Mouse (Mus musculus): ENCODE measurements at regions not wholly inside any gene's neighbourhood (a gene's known extent, or its start where the extent isn't known, plus 50 kb on each side); places are given as distances from the start of the nearest gene placed in this dataset.

DNA sequence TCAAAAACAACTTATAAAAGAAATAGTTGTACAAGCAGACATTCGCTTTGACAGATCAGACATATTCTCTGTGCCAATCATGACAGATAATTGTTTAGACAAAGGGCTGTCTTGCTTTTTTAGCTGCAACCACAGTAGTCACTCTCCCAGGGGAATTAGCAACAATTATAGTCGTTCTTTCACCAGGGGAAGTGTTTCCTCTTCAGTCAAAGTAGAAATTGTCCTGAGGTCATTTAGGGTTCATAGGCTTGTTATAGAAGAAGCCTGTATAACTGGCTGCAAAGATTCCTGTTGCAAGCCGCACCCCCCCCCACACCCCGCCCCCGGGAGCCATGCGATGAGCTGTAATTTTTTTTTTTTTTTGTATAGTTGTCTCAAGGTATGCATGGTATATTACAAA is 68.2 kb upstream of the Ptger4 start:
- no peak overlapping the region for H3K9ac ChIP-seq (replicated peaks; ENCODE audit: low read length)
- no peaks in the 10 kb centered on the region for H3K27me3 ChIP-seq (ENCODE audit: control insufficient read depth, insufficient read depth, low read length)
- no peaks in the 10 kb centered on the region for H3K9me3 ChIP-seq (ENCODE audit: control insufficient read depth, low read length)
- ATAC-seq (ENCODE audit: low FRiP score, low TSS enrichment) = no peak
- H3K4me3 ChIP-seq (replicated peaks; ENCODE audit: low read depth, low read length) = no peak overlapping the region
- peak; percentile 1 for DNase-seq
- WGBS = 93% methylated on average over 6 of the region's 6 CpGs
- no peaks in the 10 kb centered on the region for H3K36me3 ChIP-seq (ENCODE audit: control insufficient read depth, insufficient read depth, low read length)
- H3K4me1 ChIP-seq (ENCODE audit: control insufficient read depth, insufficient read depth, low read length) = no peaks in the 10 kb centered on the region
- H3K4me2 ChIP-seq (ENCODE audit: low read length) = no peak overlapping the region
- H3K27ac ChIP-seq (replicated peaks; ENCODE audit: low read depth, low read length) = no peak overlapping the region

DNA sequence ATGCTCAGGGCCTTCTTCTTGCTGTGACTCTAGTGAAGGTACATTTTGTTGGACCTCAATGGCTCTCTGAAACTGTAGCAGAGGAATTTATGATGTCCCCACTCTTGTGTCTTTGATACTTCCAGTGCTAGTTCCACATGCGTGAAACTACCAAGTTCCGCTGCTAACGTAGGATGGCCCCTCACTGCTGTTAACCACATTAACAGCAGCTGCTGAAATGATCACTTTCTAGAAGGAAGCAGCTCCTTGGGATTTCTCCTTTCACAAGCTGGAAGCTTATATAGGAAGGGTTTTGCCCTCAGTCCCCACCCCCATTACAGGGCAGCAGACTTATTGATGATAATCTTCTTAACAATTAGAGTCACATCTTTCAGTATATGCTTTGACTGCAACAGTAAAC is 66.0 kb upstream of the Ptger4 start:
- Histone ChIP-seq H3K27me3 (ENCODE audit: control insufficient read depth, insufficient read depth, low read length) (no peaks in the 10 kb centered on the region), H3K27ac (replicated peaks; ENCODE audit: low read depth, low read length) (no peak overlapping the region), H3K9ac (replicated peaks; ENCODE audit: low read length) (no peak overlapping the region), H3K36me3 (ENCODE audit: control insufficient read depth, insufficient read depth, low read length) (no peaks in the 10 kb centered on the region), H3K4me2 (ENCODE audit: low read length) (no peak overlapping the region), H3K4me1 (ENCODE audit: control insufficient read depth, insufficient read depth, low read length) (no peaks in the 10 kb centered on the region), H3K9me3 (ENCODE audit: control insufficient read depth, low read length) (no peaks in the 10 kb centered on the region), H3K4me3 (replicated peaks; ENCODE audit: low read depth, low read length) (no peak overlapping the region)
- DNase-seq = no peak
- ATAC-seq (ENCODE audit: low FRiP score, low TSS enrichment) = no peak
- WGBS = 93% methylated on average over 3 of the region's 3 CpGs

DNA sequence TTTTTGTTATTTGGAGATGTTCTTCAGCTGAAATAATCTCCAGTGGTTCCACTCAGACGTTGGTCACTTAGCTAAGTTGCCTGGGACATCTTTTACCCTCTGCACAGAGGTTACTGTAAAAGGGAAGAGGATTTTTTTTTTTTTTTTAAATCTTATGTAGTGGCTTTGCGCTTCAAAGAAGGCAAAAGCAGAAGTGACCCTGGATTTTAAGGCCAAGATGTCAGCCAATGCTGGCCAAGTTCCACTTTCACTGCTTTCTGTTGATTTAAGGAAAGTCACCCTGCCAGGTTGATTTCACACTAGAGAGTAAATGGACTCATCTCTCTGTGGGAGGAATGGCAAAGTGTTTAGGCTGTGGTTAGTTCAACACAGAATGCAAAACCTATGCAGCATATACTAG is 58.4 kb upstream of the Ptger4 start:
- H3K9ac ChIP-seq (replicated peaks; ENCODE audit: low read length) = no peak overlapping the region
- no peak for ATAC-seq (ENCODE audit: low FRiP score, low TSS enrichment)
- H3K4me2 ChIP-seq (ENCODE audit: low read length) = no peak overlapping the region
- H3K27ac ChIP-seq (replicated peaks; ENCODE audit: low read depth, low read length) = no peak overlapping the region
- no peak overlapping the region for H3K4me3 ChIP-seq (replicated peaks; ENCODE audit: low read depth, low read length)
- 73% methylated on average over 2 of the region's 2 CpGs for WGBS
- no peaks in the 10 kb centered on the region for H3K36me3 ChIP-seq (ENCODE audit: control insufficient read depth, insufficient read depth, low read length)
- H3K9me3 ChIP-seq (ENCODE audit: control insufficient read depth, low read length) = no peaks in the 10 kb centered on the region
- no peaks in the 10 kb centered on the region for H3K27me3 ChIP-seq (ENCODE audit: control insufficient read depth, insufficient read depth, low read length)
- no peak for DNase-seq
- H3K4me1 ChIP-seq (ENCODE audit: control insufficient read depth, insufficient read depth, low read length) = no peaks in the 10 kb centered on the region

DNA sequence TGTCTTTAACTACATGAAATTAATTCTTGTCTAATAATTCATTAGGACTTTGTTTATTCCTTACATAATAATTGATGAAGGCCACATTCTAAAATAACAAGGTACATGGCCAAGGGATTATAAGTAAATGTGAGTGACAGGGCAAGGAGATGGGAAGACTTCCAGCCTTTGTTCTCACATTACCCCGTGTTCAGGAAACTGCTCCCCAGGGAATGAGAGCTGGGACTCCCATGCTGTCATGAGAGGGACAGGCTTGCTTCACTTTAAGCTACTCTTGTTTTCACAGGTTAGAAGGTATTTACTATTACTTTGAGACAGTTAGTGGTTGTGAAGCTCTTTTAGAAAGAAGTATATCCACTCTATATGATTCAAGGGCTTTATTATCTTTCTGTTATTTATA is 55.8 kb upstream of the Ptger4 start:
- no peaks in the 10 kb centered on the region for H3K4me1 ChIP-seq (ENCODE audit: control insufficient read depth, insufficient read depth, low read length)
- DNase-seq = no peak
- H3K27me3 ChIP-seq (ENCODE audit: control insufficient read depth, insufficient read depth, low read length) = no peaks in the 10 kb centered on the region
- no peak for ATAC-seq (ENCODE audit: low FRiP score, low TSS enrichment)
- H3K4me2 ChIP-seq (ENCODE audit: low read length) = no peak overlapping the region
- no peak overlapping the region for H3K27ac ChIP-seq (replicated peaks; ENCODE audit: low read depth, low read length)
- H3K9ac ChIP-seq (replicated peaks; ENCODE audit: low read length) = no peak overlapping the region
- WGBS = 47% methylated on average over 1 of the region's 1 CpGs
- no peaks in the 10 kb centered on the region for H3K9me3 ChIP-seq (ENCODE audit: control insufficient read depth, low read length)
- H3K36me3 ChIP-seq (ENCODE audit: control insufficient read depth, insufficient read depth, low read length) = no peaks in the 10 kb centered on the region
- no peak overlapping the region for H3K4me3 ChIP-seq (replicated peaks; ENCODE audit: low read depth, low read length)

DNA sequence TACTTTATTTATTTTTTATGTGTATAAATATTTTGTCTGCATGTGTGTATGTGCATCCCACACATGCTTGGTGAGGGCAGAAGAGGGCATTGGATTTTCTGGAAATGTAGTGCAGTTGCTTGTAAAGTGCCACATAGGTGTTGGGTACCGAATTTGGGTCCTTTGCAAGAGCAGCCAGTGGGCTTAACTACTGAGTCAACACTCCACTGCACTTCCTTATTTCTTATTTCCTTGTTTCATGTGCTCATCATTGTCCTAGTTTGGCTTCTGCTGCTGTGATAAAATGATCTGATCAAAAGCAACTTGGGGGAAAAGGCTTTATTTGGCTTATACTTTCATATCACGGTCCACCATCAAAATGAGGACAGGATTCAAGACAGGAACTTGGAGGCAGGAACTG is 53.0 kb upstream of the Ptger4 start:
- Histone ChIP-seq H3K4me1 (ENCODE audit: control insufficient read depth, insufficient read depth, low read length) (no peaks in the 10 kb centered on the region), H3K27me3 (ENCODE audit: control insufficient read depth, insufficient read depth, low read length) (no peaks in the 10 kb centered on the region), H3K9ac (replicated peaks; ENCODE audit: low read length) (no peak overlapping the region), H3K4me3 (replicated peaks; ENCODE audit: low read depth, low read length) (no peak overlapping the region), H3K27ac (replicated peaks; ENCODE audit: low read depth, low read length) (no peak overlapping the region), H3K36me3 (ENCODE audit: control insufficient read depth, insufficient read depth, low read length) (no peaks in the 10 kb centered on the region), H3K4me2 (ENCODE audit: low read length) (no peak overlapping the region), H3K9me3 (ENCODE audit: control insufficient read depth, low read length) (no peaks in the 10 kb centered on the region)
- DNase-seq (no peak), ATAC-seq (ENCODE audit: low FRiP score, low TSS enrichment) (no peak)
- 92% methylated on average over 2 of the region's 2 CpGs for WGBS
